13 mouse cellular contexts compared by ENCODE assay signal in genomic region chr1:54734917-54735664, GRCm38 (mm10).
DNase-seq lines count a peak whose midpoint lies in the region; ATAC-seq and TF ChIP-seq lines count a peak whose summit lies in the region.
"Had no signal": no experiment of that assay in that cellular context is flagged by ENCODE, and none has a peak within 500 bp of the region (broad histone marks: within the 10 kb centered on the region; RNA-seq: fewer than 3 reads in every experiment).

No protein-coding gene starts in this region.

- peak; percentile 68 for ATAC-seq in forebrain, embryonic 15.5 days (replicated peaks)
- no peak for ATAC-seq in midbrain, embryonic 14.5 days (ENCODE audit: low FRiP score, low TSS enrichment)
- no peak for ATAC-seq in heart, embryonic 12.5 days (ENCODE audit: insufficient number of reproducible peaks, low FRiP score)

- no peak for TF ChIP-seq POLR2A in brain, embryonic 14.5 days (IDR thresholded peaks at IDR 0.05; ENCODE audit: borderline replicate concordance, extremely low read depth, insufficient read depth, insufficient read length, poor library complexity, severe bottlenecking)

- H3K4me2 ChIP-seq in forebrain, embryonic 15.5 days (replicated peaks) = no peak overlapping the region
- H3K4me2 ChIP-seq in midbrain, embryonic 14.5 days (ENCODE audit: low read length) = peak overlapping the region; percentile 11; the same call in 1 of the 2 replicates
- H3K4me2 ChIP-seq in heart, embryonic 12.5 days = no peak overlapping the region

- H3K27me3 ChIP-seq in forebrain, embryonic 15.5 days = no peaks in the 10 kb centered on the region
- H3K27me3 ChIP-seq in midbrain, embryonic 14.5 days (ENCODE audit: control insufficient read depth, insufficient read depth, low read length) = no peaks in the 10 kb centered on the region
- no peaks in the 10 kb centered on the region for H3K27me3 ChIP-seq in heart, embryonic 12.5 days (replicated peaks)

- H3K4me1 ChIP-seq in forebrain, embryonic 15.5 days = peaks cover 14% of the 10 kb centered on the region
- peaks cover 18% of the 10 kb centered on the region for H3K4me1 ChIP-seq in midbrain, embryonic 14.5 days (ENCODE audit: control insufficient read depth, insufficient read depth, low read length)
- H3K4me1 ChIP-seq in heart, embryonic 12.5 days (replicated peaks) = 0 out of 2 replicates have a peak, but pooled peaks cover 4% of the 10 kb centered on the region

- H3K4me3 ChIP-seq in forebrain, embryonic 15.5 days = no peak overlapping the region
- H3K4me3 ChIP-seq in midbrain, embryonic 14.5 days (replicated peaks; ENCODE audit: low read depth, low read length) = no peak overlapping the region
- H3K4me3 ChIP-seq in heart, embryonic 12.5 days = no peak overlapping the region
- H3K4me3 ChIP-seq: heart, adult 2 months had no signal

- DNase-seq in left cerebral cortex, adult 11 months (ENCODE audit: low spot score) = peak; percentile 21
- no peak for DNase-seq in left cerebral cortex, postnatal 4 days
- DNase-seq in brain, embryonic 14.5 days (ENCODE audit: low read depth) = peak; percentile 76
- peak; percentile 75 for DNase-seq in midbrain, embryonic 14.5 days
- DNase-seq in gastrocnemius, postnatal 4 days (ENCODE audit: low spot score in 2 of 2) = no peak
- DNase-seq in spleen, postnatal 14 days (ENCODE audit: low spot score in 2 of 2) = no peak
- DNase-seq: heart, adult 2 months; kidney, postnatal 25 days; liver; lung, postnatal 10 days; thymus, postnatal 4 days had no signal

- no peak for TF ChIP-seq CTCF in brain, embryonic 14.5 days (IDR thresholded peaks at IDR 0.05; ENCODE audit: borderline replicate concordance, extremely low read depth, insufficient read depth, insufficient read length)

- WGBS in forebrain, embryonic 15.5 days = 55% methylated on average over 17 of the region's 17 CpGs
- WGBS in midbrain, embryonic 14.5 days = 42% methylated on average over 17 of the region's 17 CpGs
- WGBS in heart, embryonic 12.5 days = 69% methylated on average over 17 of the region's 17 CpGs

- H3K36me3 ChIP-seq in forebrain, embryonic 15.5 days = peaks cover 2% of the 10 kb centered on the region; the same call in 1 of the 2 replicates
- H3K36me3 ChIP-seq in midbrain, embryonic 14.5 days (ENCODE audit: control insufficient read depth, insufficient read depth, low read length) = no peaks in the 10 kb centered on the region
- H3K36me3 ChIP-seq in heart, embryonic 12.5 days = peaks cover 3% of the 10 kb centered on the region

- no peaks in the 10 kb centered on the region for H3K9me3 ChIP-seq in forebrain, embryonic 15.5 days
- H3K9me3 ChIP-seq in midbrain, embryonic 14.5 days (ENCODE audit: control insufficient read depth, low read length) = no peaks in the 10 kb centered on the region
- H3K9me3 ChIP-seq in heart, embryonic 12.5 days (replicated peaks) = no peaks in the 10 kb centered on the region

- intact Hi-C loops in left cerebral cortex, postnatal 4 days (cut with DNase I) = no loop called here

- H3K27ac ChIP-seq in forebrain, embryonic 15.5 days (replicated peaks) = peak overlapping the region; percentile 59
- H3K27ac ChIP-seq in midbrain, embryonic 14.5 days (replicated peaks; ENCODE audit: low read depth, low read length) = peak overlapping the region; percentile 58
- H3K27ac ChIP-seq in heart, embryonic 12.5 days (ENCODE audit: poor library complexity, severe bottlenecking) = no peak overlapping the region
- H3K27ac ChIP-seq: heart, adult 2 months had no signal

- no peak overlapping the region for H3K9ac ChIP-seq in forebrain, embryonic 15.5 days (replicated peaks)
- H3K9ac ChIP-seq in midbrain, embryonic 14.5 days (replicated peaks; ENCODE audit: low read length) = no peak overlapping the region
- H3K9ac ChIP-seq in heart, embryonic 12.5 days = no peak overlapping the region

Comparison
In these comparisons a context has a peak if more than half of its experiments do, and no peak if none do; other contexts are left out.
1. DNase-seq: peak in left cerebral cortex, adult 11 months (single experiment), brain, embryonic 14.5 days (single experiment) and midbrain, embryonic 14.5 days (single experiment); none in left cerebral cortex, postnatal 4 days (single experiment), gastrocnemius, postnatal 4 days (0 of 2) and spleen, postnatal 14 days (0 of 2).